Mouse (Mus musculus): Measurements from ENCODE around the gene A930033H14Rik. TPM values are rescaled to one million over a fixed set of nuclear protein-coding genes. Genes with fewer than 3 reads are reported as not detected.

A930033H14Rik gene
- polyA plus RNA-seq, 1 experiment from 2014 or later = 0.94 TPM

DNA sequence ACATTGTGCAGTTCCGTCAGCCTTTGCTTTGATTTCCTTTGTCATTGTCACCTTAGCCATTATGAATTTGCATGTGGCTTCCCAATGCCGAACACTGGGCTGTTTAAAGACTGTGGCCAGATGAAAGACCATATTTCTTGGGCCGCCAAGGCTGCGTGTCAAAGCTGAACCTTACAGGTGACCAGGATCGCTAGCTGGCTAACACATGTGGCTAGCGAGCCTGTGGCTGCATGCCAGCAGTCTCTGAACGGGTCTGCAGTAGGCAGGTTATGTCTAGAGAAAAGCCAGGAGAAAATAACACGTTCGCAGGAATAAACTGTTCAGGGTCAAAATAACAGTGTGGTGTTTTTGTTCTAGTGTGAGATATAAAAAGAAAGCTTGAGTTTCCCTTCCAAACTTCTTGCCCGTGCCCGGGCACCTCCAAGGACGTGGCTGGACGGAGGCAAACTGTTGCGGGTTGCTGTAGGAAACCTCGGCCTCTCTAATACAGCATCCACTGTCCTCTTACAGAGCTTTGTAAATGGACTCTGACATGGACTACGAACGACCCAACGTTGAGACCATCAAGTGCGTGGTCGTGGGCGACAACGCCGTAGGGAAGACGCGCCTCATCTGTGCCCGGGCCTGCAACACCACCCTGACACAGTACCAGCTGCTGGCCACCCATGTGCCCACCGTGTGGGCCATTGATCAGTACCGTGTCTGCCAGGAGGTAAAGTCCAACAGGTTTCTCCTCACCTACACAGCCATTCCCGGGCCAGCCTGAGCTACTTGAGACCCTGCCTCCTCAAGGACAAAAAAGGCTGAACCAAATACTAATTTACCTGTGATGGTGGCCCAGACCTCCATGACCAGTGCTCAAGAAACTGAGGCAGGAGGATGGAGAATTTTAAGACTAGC is 35.6 kb upstream of the A930033H14Rik start:
- WGBS = 93% methylated on average over 29 of the region's 29 CpGs

DNA sequence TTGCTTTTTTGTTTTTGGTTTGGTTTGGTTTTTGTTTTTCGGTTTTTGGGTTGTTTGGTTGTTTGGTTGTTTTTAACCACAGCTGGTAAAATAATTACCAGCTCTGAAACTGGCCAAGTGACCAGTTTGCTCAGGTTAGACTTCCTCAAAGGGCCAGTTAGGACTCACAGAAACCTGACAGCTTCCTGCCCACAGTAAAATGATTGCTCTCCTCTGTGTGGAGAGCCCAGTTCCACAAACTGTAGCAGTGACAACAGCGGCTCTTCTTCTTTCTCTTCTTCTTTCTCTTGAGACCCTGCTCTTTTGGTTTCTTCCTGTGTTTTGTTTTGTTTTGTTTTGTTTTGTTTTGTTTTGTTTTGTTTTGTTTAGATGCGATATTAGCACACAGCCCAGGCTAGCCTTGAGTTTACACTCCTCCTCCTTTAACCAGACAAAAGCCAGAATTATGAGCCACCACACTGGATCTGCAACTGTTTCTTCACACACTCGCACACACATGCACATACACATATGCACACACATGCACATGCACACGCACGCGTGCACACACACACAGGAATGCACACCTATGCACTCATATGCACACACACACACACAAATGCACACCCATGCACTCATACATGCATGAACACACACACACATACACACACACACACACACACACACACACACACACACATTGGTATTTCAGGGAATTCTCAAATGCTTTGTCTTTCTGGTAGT is 34.6 kb upstream of the A930033H14Rik start:
- Histone ChIP-seq H3K4me1 (no peaks in the 10 kb centered on the region), H3K9ac (no peak overlapping the region), H3K9me3 (replicated peaks) (no peaks in the 10 kb centered on the region), H3K27ac (no peak overlapping the region), H3K4me3 (no peak overlapping the region), H3K36me3 (ENCODE audit: poor library complexity, severe bottlenecking) (peaks cover 6% of the 10 kb centered on the region; the same call in 1 of the 2 replicates), H3K4me2 (no peak overlapping the region), H3K27me3 (no peaks in the 10 kb centered on the region)
- 98% methylated on average over 7 of the region's 7 CpGs for WGBS
- no peak for ATAC-seq

More for the DNA sequence above, 35.6 kb upstream of the A930033H14Rik start:
- H3K4me1 ChIP-seq = no peaks in the 10 kb centered on the region; the same call in 1 of the 2 replicates
- no peak overlapping the region for H3K4me3 ChIP-seq
- H3K27me3 ChIP-seq = no peaks in the 10 kb centered on the region
- no peak for ATAC-seq
- no peak overlapping the region for H3K27ac ChIP-seq
- no peaks in the 10 kb centered on the region for H3K9me3 ChIP-seq (replicated peaks)
- peaks cover 6% of the 10 kb centered on the region; the same call in 1 of the 2 replicates for H3K36me3 ChIP-seq (ENCODE audit: poor library complexity, severe bottlenecking)
- H3K4me2 ChIP-seq = no peak overlapping the region
- H3K9ac ChIP-seq = no peak overlapping the region

DNA sequence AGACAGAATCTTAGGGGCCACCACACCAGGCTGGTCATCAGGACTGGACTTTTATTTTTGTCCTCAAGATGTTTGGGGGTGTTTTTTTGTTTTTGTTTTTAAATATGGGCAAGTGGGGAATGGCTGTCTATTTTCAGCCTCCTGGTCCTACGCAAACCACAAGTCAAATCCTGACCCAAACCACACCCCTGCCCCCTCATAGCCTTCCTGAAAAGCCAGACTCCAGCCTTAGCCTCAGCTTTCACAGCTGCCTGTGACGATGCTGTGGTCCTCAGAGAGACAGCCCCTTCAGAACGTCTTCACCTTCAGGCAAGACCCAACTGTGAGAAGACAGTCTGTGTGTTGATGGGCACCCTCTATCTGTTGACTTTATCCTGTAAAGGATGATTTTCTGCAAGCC is 33.9 kb upstream of the A930033H14Rik start:
- H3K27me3 ChIP-seq = no peaks in the 10 kb centered on the region
- H3K9me3 ChIP-seq (replicated peaks) = no peaks in the 10 kb centered on the region
- H3K4me1 ChIP-seq = no peaks in the 10 kb centered on the region
- H3K4me3 ChIP-seq = no peak overlapping the region
- peaks cover 6% of the 10 kb centered on the region; the same call in 1 of the 2 replicates for H3K36me3 ChIP-seq (ENCODE audit: poor library complexity, severe bottlenecking)
- no peak for ATAC-seq
- no peak overlapping the region for H3K4me2 ChIP-seq
- H3K27ac ChIP-seq = no peak overlapping the region
- H3K9ac ChIP-seq = no peak overlapping the region
- WGBS = 94% methylated on average over 3 of the region's 3 CpGs

DNA sequence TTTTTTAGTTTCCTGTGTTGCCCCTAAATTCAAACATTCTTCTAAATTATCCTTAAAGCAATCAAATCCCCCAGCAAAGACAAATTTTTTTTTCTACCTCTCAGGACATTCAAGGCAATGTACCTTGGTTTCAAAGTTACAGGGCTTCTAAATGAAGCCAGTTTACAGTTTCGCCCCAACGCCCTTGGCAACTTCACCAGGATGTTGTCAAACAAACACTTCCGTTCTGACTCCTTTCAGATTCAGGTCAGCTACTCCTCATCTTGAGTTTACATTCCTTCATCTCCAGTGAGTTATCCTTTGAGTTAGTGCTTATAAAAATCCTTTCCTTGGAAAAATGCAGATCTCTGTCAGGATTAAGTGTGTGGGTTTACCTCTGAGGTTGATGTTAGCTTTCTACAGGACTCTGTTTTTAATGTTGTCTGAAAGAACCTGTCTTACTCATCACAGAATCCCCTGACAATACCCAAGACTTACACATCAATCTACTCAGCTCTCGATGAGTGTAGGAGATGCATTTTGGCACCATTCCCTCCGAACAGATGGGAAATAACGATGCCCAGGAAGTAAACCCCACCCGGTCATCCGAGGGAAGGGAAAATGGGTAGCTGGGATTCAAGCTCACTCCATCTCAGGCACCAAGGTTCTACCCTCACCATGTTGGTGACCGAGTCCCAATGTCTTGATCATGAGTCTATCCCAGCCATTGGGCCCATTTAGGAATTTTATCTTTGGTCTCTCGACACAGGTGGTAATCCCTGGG is 33.2 kb upstream of the A930033H14Rik start:
- H3K4me2 ChIP-seq = no peak overlapping the region
- WGBS = 86% methylated on average over 10 of the region's 10 CpGs
- H3K36me3 ChIP-seq (ENCODE audit: poor library complexity, severe bottlenecking) = peaks cover 6% of the 10 kb centered on the region; the same call in 1 of the 2 replicates
- no peaks in the 10 kb centered on the region for H3K27me3 ChIP-seq
- no peaks in the 10 kb centered on the region for H3K9me3 ChIP-seq (replicated peaks)
- H3K9ac ChIP-seq = no peak overlapping the region
- H3K4me1 ChIP-seq = no peaks in the 10 kb centered on the region
- no peak overlapping the region for H3K27ac ChIP-seq
- no peak for ATAC-seq
- H3K4me3 ChIP-seq = no peak overlapping the region

DNA sequence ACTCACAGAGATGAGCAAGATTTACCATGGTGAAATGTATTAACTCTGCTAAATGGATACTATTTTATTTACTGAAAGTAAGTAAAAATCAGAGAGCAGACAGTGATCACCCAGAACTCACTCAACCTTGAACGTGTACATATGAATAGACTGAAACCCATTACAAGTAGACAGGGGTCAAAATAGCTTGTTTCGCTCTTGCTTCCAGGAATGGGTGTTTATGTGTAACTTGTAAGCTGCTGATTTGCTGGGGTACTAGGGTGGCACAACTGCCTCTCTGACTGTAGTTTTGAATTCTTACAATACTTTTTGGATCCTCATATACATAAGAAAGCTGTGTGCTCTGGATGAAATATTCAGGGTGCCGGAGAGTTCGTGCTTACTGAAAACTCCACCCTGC is 32.3 kb upstream of the A930033H14Rik start:
- peaks cover 6% of the 10 kb centered on the region; the same call in 1 of the 2 replicates for H3K36me3 ChIP-seq (ENCODE audit: poor library complexity, severe bottlenecking)
- H3K27ac ChIP-seq = no peak overlapping the region
- no peaks in the 10 kb centered on the region for H3K4me1 ChIP-seq
- no peak overlapping the region for H3K4me3 ChIP-seq
- no peak overlapping the region for H3K4me2 ChIP-seq
- no peak overlapping the region for H3K9ac ChIP-seq
- ATAC-seq = no peak
- H3K27me3 ChIP-seq = no peaks in the 10 kb centered on the region
- 87% methylated on average over 4 of the region's 4 CpGs for WGBS
- no peaks in the 10 kb centered on the region for H3K9me3 ChIP-seq (replicated peaks)

DNA sequence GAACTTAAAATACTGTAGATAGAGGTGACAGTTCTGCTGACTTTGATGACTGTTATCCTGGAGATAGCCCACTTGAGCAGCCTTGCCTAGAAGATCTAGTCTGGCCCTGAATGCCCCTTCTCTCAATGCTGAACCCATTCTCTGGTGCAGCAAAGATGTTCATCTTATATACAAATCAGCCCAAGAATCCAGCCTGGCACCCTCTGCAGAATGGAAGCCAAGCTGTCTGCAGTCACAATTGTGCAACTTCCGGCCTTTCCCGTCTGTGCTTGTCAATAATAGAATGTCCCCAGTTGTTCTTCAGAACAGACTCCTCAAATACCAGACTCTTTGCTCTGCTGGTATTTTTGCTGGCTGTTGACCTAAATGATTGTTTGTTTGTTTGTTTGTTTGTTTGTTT is 27.6 kb upstream of the A930033H14Rik start:
- H3K9me3 ChIP-seq (replicated peaks) = peaks cover 7% of the 10 kb centered on the region; the same call in 1 of the 2 replicates
- ATAC-seq = no peak
- H3K27me3 ChIP-seq = no peaks in the 10 kb centered on the region
- no peak overlapping the region for H3K4me2 ChIP-seq
- no peak overlapping the region for H3K4me3 ChIP-seq
- no peak overlapping the region for H3K9ac ChIP-seq
- no peak overlapping the region for H3K27ac ChIP-seq
- peaks cover 4% of the 10 kb centered on the region for H3K4me1 ChIP-seq
- no peaks in the 10 kb centered on the region for H3K36me3 ChIP-seq (ENCODE audit: poor library complexity, severe bottlenecking)
- 94% methylated on average over 2 of the region's 2 CpGs for WGBS

DNA sequence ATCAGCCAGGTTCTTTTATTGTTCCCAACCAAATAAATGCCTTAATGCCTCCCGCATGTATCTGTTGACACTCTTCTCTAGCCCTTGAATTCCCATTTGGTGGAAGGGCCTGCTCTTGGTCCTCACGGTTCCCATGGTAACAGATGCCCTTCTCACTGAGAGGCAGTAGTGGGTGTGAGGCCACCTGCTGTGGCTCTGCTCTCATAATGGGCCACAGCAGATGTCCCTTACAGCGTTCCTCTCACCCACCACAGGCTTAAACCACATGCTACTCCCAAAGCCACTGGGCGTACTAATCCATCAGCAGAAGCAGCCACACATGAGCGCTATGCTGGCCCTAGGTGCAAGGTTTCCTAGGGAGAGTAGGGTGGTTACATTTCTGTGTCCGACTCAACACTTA is 25.4 kb upstream of the A930033H14Rik start:
- peak; percentile 38; the same call in 1 of the 2 replicates for ATAC-seq

DNA sequence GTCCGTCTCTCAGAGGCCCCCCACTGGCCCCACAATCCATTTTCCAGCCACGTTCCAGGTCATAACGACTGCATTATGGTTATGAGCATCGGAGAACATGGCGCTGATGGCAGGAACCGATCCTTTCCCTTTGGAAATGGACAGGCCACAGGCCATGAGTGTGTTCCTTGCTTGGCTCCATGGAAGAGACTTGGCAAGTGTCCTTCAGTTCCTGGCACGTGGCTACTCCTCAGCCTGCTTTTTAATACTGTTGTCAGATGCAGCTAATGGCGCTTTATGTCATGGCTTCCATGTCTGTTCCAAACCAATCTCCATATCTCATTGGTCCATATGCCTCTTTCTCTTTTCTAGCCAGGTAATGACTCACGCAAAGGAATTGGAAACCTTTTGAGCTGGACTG is 24.9 kb upstream of the A930033H14Rik start:
- H3K27me3 ChIP-seq = no peaks in the 10 kb centered on the region
- no peak overlapping the region for H3K9ac ChIP-seq
- no peak overlapping the region for H3K27ac ChIP-seq
- ATAC-seq = no peak
- peaks cover 4% of the 10 kb centered on the region for H3K4me1 ChIP-seq
- no peaks in the 10 kb centered on the region for H3K36me3 ChIP-seq (ENCODE audit: poor library complexity, severe bottlenecking)
- peaks cover 7% of the 10 kb centered on the region; the same call in 1 of the 2 replicates for H3K9me3 ChIP-seq (replicated peaks)
- no peak overlapping the region for H3K4me2 ChIP-seq
- H3K4me3 ChIP-seq = no peak overlapping the region
- 95% methylated on average over 9 of the region's 9 CpGs for WGBS

More for the DNA sequence above, 25.4 kb upstream of the A930033H14Rik start:
- no peaks in the 10 kb centered on the region for H3K27me3 ChIP-seq
- no peak overlapping the region for H3K27ac ChIP-seq
- WGBS = 60% methylated on average over 6 of the region's 6 CpGs
- peaks cover 7% of the 10 kb centered on the region; the same call in 1 of the 2 replicates for H3K9me3 ChIP-seq (replicated peaks)
- H3K4me3 ChIP-seq = no peak overlapping the region
- H3K9ac ChIP-seq = no peak overlapping the region
- H3K4me1 ChIP-seq = peaks cover 4% of the 10 kb centered on the region
- no peak overlapping the region for H3K4me2 ChIP-seq
- H3K36me3 ChIP-seq (ENCODE audit: poor library complexity, severe bottlenecking) = no peaks in the 10 kb centered on the region

DNA sequence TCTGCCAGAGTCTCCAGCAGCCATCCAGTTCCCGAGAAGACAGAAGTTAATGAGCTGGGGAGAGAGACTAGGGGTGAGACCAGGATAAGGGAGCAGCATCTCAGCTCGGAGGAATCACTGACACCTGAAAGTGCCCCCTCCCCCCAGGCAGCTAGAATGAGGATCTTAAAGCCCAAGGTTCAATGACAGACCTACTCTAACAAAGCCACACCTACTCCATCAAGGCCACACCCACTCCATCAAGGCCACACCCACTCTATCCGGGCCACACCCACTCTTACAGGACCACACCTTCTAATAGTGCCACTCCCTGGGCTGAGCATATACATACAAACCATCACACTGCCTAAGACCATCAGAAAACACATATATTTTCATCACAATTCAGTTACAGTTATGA is 24.3 kb upstream of the A930033H14Rik start:
- H3K27me3 ChIP-seq = no peaks in the 10 kb centered on the region
- peaks cover 7% of the 10 kb centered on the region; the same call in 1 of the 2 replicates for H3K9me3 ChIP-seq (replicated peaks)
- ATAC-seq = no peak
- H3K36me3 ChIP-seq (ENCODE audit: poor library complexity, severe bottlenecking) = no peaks in the 10 kb centered on the region
- WGBS = 85% methylated on average over 3 of the region's 3 CpGs
- H3K4me3 ChIP-seq = no peak overlapping the region
- no peak overlapping the region for H3K4me2 ChIP-seq
- H3K4me1 ChIP-seq = peaks cover 4% of the 10 kb centered on the region
- H3K27ac ChIP-seq = no peak overlapping the region
- no peak overlapping the region for H3K9ac ChIP-seq

DNA sequence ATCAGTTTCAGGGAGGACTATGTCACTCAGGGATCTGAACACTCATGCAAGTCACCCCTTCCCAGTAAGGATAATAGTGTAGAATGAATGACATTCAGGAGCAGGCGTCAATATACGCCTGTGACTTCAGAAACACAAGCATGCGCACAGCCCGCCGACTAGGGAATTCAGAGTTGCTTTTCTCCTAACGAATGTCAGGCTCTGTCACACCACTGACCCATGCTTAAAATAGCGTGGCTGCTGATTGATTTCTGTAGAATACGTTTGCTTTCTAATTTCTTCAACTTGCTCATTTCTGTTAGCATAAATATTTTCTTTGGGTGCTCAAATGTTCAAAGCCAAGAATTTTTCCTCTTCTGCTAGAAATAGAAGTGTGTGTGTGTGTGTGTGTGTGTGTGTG is 13.1 kb upstream of the A930033H14Rik start:
- H3K4me1 ChIP-seq = no peaks in the 10 kb centered on the region
- H3K9me3 ChIP-seq (replicated peaks) = no peaks in the 10 kb centered on the region
- H3K36me3 ChIP-seq (ENCODE audit: poor library complexity, severe bottlenecking) = no peaks in the 10 kb centered on the region
- H3K4me3 ChIP-seq = no peak overlapping the region
- H3K27me3 ChIP-seq = no peaks in the 10 kb centered on the region
- H3K4me2 ChIP-seq = no peak overlapping the region
- no peak for ATAC-seq
- H3K9ac ChIP-seq = no peak overlapping the region
- no peak overlapping the region for H3K27ac ChIP-seq
- 77% methylated on average over 8 of the region's 8 CpGs for WGBS

DNA sequence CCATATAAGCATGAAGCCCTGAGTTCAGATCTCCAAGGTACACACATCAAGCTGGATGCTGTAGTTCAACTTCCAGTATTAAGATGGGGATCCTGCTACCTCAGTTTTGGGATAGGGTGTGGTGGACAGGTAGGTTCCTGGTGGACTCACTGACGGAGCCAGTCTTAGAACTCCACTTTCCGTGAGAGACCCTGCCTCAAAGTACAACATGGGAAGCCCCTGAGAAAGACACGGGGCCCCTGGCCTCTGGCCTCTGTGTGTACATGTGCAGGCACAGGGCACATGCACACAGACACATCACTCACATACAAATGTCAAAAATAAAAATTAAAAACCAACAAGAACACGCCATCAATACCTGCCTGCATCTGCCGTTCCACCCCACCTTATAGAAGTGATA is 12.6 kb upstream of the A930033H14Rik start:
- Histone ChIP-seq H3K27me3 (no peaks in the 10 kb centered on the region), H3K36me3 (ENCODE audit: poor library complexity, severe bottlenecking) (no peaks in the 10 kb centered on the region), H3K4me1 (no peaks in the 10 kb centered on the region), H3K4me2 (no peak overlapping the region), H3K9ac (no peak overlapping the region), H3K4me3 (no peak overlapping the region), H3K9me3 (replicated peaks) (no peaks in the 10 kb centered on the region), H3K27ac (no peak overlapping the region)
- 98% methylated on average over 5 of the region's 5 CpGs for WGBS
- ATAC-seq = no peak
